Mouse (Mus musculus) MEL (cell line): ENCODE data around the gene Slc25a5. TPM values are rescaled to one million over a fixed set of nuclear protein-coding genes. Genes with fewer than 3 reads are reported as not detected.
"Not testable (repeated sequence)": the region's sequence is repeated elsewhere in the genome, so short reads cannot be mapped to it uniquely, and the experiment has no call there.

ENCODE experiments used
- DNase-seq: peaks from one replicate; pipeline ENCODE4 v3.0.0; 2011; ENCODE audit warnings: low read depth, low spot score
- H3K27ac ChIP-seq: 2 replicates; pipeline ENCODE4 v1.5.1; 2012; ENCODE audit warnings: low read depth, mild to moderate bottlenecking, control low read depth, low read length, moderate library complexity; ENCODE audit not compliant: control insufficient read depth
- H3K27me3 ChIP-seq, 2 experiments: fragments of 150-350 bp in 1 of 2; sonication (generic) in 1 of 2; 2 replicates each; pipeline ENCODE4 v1.6.1; 2012; ENCODE audit warnings: low read length in 2 of 2, mild to moderate bottlenecking in 2 of 2, improper control_type of control experiment in 1 of 2, moderate library complexity in 1 of 2; ENCODE audit not compliant: insufficient read depth in 2 of 2, control insufficient read depth in 1 of 2
- H3K36me3 ChIP-seq, 2 experiments: 2 replicates each; pipeline ENCODE4 v1.6.1; 2012 to 2014; ENCODE audit warnings: low read length in 2 of 2, improper control_type of control experiment in 1 of 2, inconsistent platforms in 1 of 2, mild to moderate bottlenecking in 1 of 2; ENCODE audit not compliant: insufficient read depth in 2 of 2, control insufficient read depth in 1 of 2
- H3K4me1 ChIP-seq, 2 experiments: fragments of 150-350 bp in 1 of 2; sonication (generic) in 1 of 2; 2 replicates each; pipeline ENCODE4 v1.6.1; 2012; ENCODE audit warnings: low read length in 2 of 2, improper control_type of control experiment in 1 of 2, mild to moderate bottlenecking in 1 of 2; ENCODE audit not compliant: insufficient read depth in 2 of 2, control insufficient read depth in 1 of 2
- H3K4me3 ChIP-seq, 2 experiments: fragments of 150-350 bp in 1 of 2; sonication (generic) in 1 of 2; 2 replicates each; pipeline ENCODE4 v1.5.1; 2012; ENCODE audit warnings: low read depth in 2 of 2, low read length in 2 of 2, mild to moderate bottlenecking in 2 of 2, moderate library complexity in 2 of 2, control low read depth in 1 of 2, improper control_type of control experiment in 1 of 2; ENCODE audit not compliant: control insufficient read depth in 1 of 2, insufficient read depth in 1 of 2
- H3K79me2 ChIP-seq: 2 replicates; pipeline ENCODE4 v1.6.1; 2012; ENCODE audit warnings: mild to moderate bottlenecking, low read length, moderate library complexity; ENCODE audit not compliant: control insufficient read depth, poor library complexity, insufficient read depth
- H3K9ac ChIP-seq: 2 replicates; pipeline ENCODE4 v1.6.1; 2012; ENCODE audit warnings: low read depth, mild to moderate bottlenecking, control low read depth, low read length, moderate library complexity; ENCODE audit not compliant: control insufficient read depth, poor library complexity, severe bottlenecking
- H3K9me3 ChIP-seq: fragments of 150-350 bp; sonication (generic); replicated peaks from 2 replicates; pipeline ENCODE4 v1.6.1; 2012; ENCODE audit warnings: mild to moderate bottlenecking, low read length, improper control_type of control experiment, moderate library complexity; ENCODE audit not compliant: insufficient read depth
- BHLHE40 ChIP-seq: IDR thresholded peaks from 2 replicates; pipeline ENCODE4 v1.6.1; 2012; ENCODE audit warnings: low read depth, mild to moderate bottlenecking, inconsistent platforms, low read length, improper control_type of control experiment, borderline replicate concordance
- CTCF ChIP-seq, 3 experiments: IDR thresholded peaks in 2 of 3; conservative IDR thresholded peaks in 1 of 3; 2 replicates each; pipeline ENCODE4 v1.5.1; 2011 to 2012; ENCODE audit warnings: low read length in 3 of 3, low read depth in 2 of 3, mild to moderate bottlenecking in 2 of 3, improper control_type of control experiment in 1 of 3, inconsistent platforms in 1 of 3, mixed read lengths in 1 of 3, moderate library complexity in 1 of 3; ENCODE audit not compliant: control insufficient read depth in 1 of 3, insufficient read depth in 1 of 3, poor library complexity in 1 of 3, severe bottlenecking in 1 of 3
- EP300 ChIP-seq, 2 experiments: IDR thresholded peaks; 2 replicates each; pipeline ENCODE4 v1.6.1; 2011; ENCODE audit warnings: improper control_type of control experiment in 2 of 2, low read length in 2 of 2, low read depth in 1 of 2, mild to moderate bottlenecking in 1 of 2
- GABPA ChIP-seq: IDR thresholded peaks from 2 replicates; pipeline ENCODE4 v1.6.1; 2012; ENCODE audit warnings: low read depth, mild to moderate bottlenecking, inconsistent platforms, low read length, improper control_type of control experiment, moderate library complexity
- GATA1 ChIP-seq: IDR thresholded peaks from 2 replicates; pipeline ENCODE4 v1.6.1; 2011; ENCODE audit warnings: low read depth, low read length, improper control_type of control experiment
- JUND ChIP-seq: IDR thresholded peaks from 2 replicates; pipeline ENCODE4 v1.6.1; 2011; ENCODE audit warnings: low read depth, mild to moderate bottlenecking, improper control_type of control experiment, low read length
- KAT2A ChIP-seq: conservative IDR thresholded peaks from 2 replicates; pipeline ENCODE4 v1.6.1; 2012; ENCODE audit warnings: low read depth, low read length, improper control_type of control experiment, inconsistent platforms
- MAFK ChIP-seq: IDR thresholded peaks from 2 replicates; pipeline ENCODE4 v1.6.1; 2011; ENCODE audit warnings: low read depth, mild to moderate bottlenecking, low read length, improper control_type of control experiment, borderline replicate concordance
- MEF2A ChIP-seq: IDR thresholded peaks from 2 replicates; pipeline ENCODE4 v1.6.1; 2014; ENCODE audit warnings: low read depth, mild to moderate bottlenecking, inconsistent platforms, low read length, improper control_type of control experiment; ENCODE audit not compliant: poor library complexity, insufficient replicate concordance, severe bottlenecking; ENCODE audit errors: extremely low read depth
- MXI1 ChIP-seq: IDR thresholded peaks from 2 replicates; pipeline ENCODE4 v1.6.1; 2011; ENCODE audit warnings: mild to moderate bottlenecking, low read depth, low read length, improper control_type of control experiment
- MYB ChIP-seq: IDR thresholded peaks from 2 replicates; pipeline ENCODE4 v1.6.1; 2011; ENCODE audit warnings: mild to moderate bottlenecking, low read depth, low read length, improper control_type of control experiment
- NRF1 ChIP-seq: IDR thresholded peaks from 2 replicates; pipeline ENCODE4 v1.6.1; 2014; ENCODE audit warnings: low read depth, mild to moderate bottlenecking, inconsistent platforms, low read length, improper control_type of control experiment, moderate library complexity; ENCODE audit not compliant: poor library complexity, insufficient read depth, severe bottlenecking
- POLR2A ChIP-seq, 2 experiments: IDR thresholded peaks; 2 replicates each; pipeline ENCODE4 v1.6.1; 2011 to 2012; ENCODE audit warnings: low read length in 2 of 2, mild to moderate bottlenecking in 2 of 2, control low read depth in 1 of 2, improper control_type of control experiment in 1 of 2, low read depth in 1 of 2, moderate library complexity in 1 of 2; ENCODE audit not compliant: control insufficient read depth in 1 of 2, insufficient read depth in 1 of 2, poor library complexity in 1 of 2
- POLR2AphosphoS2 ChIP-seq: IDR thresholded peaks from 2 replicates; pipeline ENCODE4 v1.6.1; 2011; ENCODE audit warnings: low read length, improper control_type of control experiment
- RAD21 ChIP-seq: IDR thresholded peaks from 2 replicates; pipeline ENCODE4 v1.6.1; 2011; ENCODE audit warnings: mild to moderate bottlenecking, low read depth, low read length, improper control_type of control experiment
- SMC3 ChIP-seq: IDR thresholded peaks from 2 replicates; pipeline ENCODE4 v1.6.1; 2011; ENCODE audit warnings: low read depth, low read length, improper control_type of control experiment
- TAL1 ChIP-seq: IDR thresholded peaks from 2 replicates; pipeline ENCODE4 v1.6.1; 2012; ENCODE audit warnings: mild to moderate bottlenecking, inconsistent platforms, low read length, moderate library complexity, mixed read lengths
- TCF12 ChIP-seq: IDR thresholded peaks from 2 replicates; pipeline ENCODE4 v1.6.1; 2014; ENCODE audit warnings: low read depth, mild to moderate bottlenecking, inconsistent platforms, low read length, improper control_type of control experiment, moderate library complexity
- UBTF ChIP-seq: IDR thresholded peaks from 2 replicates; pipeline ENCODE4 v1.6.1; 2012; ENCODE audit warnings: low read depth, mild to moderate bottlenecking, inconsistent platforms, low read length, improper control_type of control experiment, moderate library complexity, borderline replicate concordance; ENCODE audit not compliant: insufficient read depth
- USF1 ChIP-seq: IDR thresholded peaks from 2 replicates; pipeline ENCODE4 v1.6.1; 2014; ENCODE audit warnings: low read depth, mild to moderate bottlenecking, inconsistent platforms, low read length, improper control_type of control experiment, moderate library complexity
- ZC3H11A ChIP-seq: IDR thresholded peaks from 2 replicates; pipeline ENCODE4 v1.6.1; 2012; ENCODE audit warnings: low read depth, mild to moderate bottlenecking, inconsistent platforms, low read length, improper control_type of control experiment
- ZKSCAN1 ChIP-seq: IDR thresholded peaks from 2 replicates; pipeline ENCODE4 v1.6.1; 2012; ENCODE audit warnings: low read depth, mild to moderate bottlenecking, inconsistent platforms, low read length, improper control_type of control experiment, moderate library complexity
- ZMIZ1 ChIP-seq: IDR thresholded peaks from 2 replicates; pipeline ENCODE4 v1.6.1; 2012; ENCODE audit warnings: low read depth, mild to moderate bottlenecking, inconsistent platforms, low read length, improper control_type of control experiment, moderate library complexity
- ZNF384 ChIP-seq: IDR thresholded peaks from 2 replicates; pipeline ENCODE4 v1.6.1; 2012; ENCODE audit warnings: low read depth, mild to moderate bottlenecking, inconsistent platforms, low read length, improper control_type of control experiment
- polyA plus RNA-seq, 2 experiments: library from polyadenylated mRNA; stranded (reverse) in 1 of 2; unstranded in 1 of 2; fragments of >175 nt in 1 of 2; fragments of >200 nt in 1 of 2; gene quantifications; 2 replicates each; pipeline versions ENCODE4 v1.2.1 to v1.2.4; 2012; ENCODE audit warnings: low replicate concordance in 2 of 2, low read depth in 1 of 2; ENCODE audit not compliant: insufficient read length in 2 of 2, insufficient read depth in 1 of 2, missing spikeins in 1 of 2
- total RNA-seq: library from RNA; depleted of rRNA; stranded (reverse); fragments of 300-350 nt; gene quantifications from 2 replicates; pipeline ENCODE4 v1.2.3, GENCODE M21; 2012

Slc25a5 gene
- total and polyA plus RNA-seq, 3 experiments: 263 to 1,006 (median 704) TPM

DNA sequence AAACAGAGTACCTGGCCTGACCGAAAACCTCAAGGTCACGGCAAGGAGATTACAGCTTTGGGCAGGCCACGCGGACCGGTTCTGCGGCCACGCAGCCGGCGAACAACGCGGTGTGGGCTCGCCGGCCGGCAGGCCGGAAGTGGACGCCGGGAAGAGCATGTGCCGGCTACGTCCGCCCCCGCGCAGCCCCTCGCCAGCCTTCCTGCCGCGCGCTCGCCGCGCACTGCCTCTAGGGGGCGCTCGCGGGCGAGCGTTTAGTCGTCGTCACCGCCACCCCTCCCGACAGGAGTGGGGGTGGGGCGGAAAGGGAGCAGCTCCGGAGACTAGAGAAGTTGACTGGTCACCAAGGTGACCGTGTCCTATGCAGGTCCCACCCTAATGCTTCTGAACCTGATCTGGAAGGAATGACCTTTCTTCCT, 721 bp downstream of the Slc25a5 start (continued):
- TF ChIP-seq MEF2A: no peak
- no peak for TF ChIP-seq KAT2A
- TF ChIP-seq MXI1: peak; percentile 75
- no peak for TF ChIP-seq GATA1
- no peak for TF ChIP-seq GABPA
- TF ChIP-seq NRF1: 0 out of 2 replicates have a peak, but pooled peaks have one; percentile 17
- TF ChIP-seq MAFK: no peak
- no peak for TF ChIP-seq TAL1
- TF ChIP-seq UBTF: no peak
- TF ChIP-seq ZNF384: no peak
- no peak for TF ChIP-seq JUND
- TF ChIP-seq TCF12: no peak
- no peak for TF ChIP-seq MYB
- no peak for TF ChIP-seq ZC3H11A
- TF ChIP-seq USF1: peak; percentile 30; the same call in 1 of the 2 replicates
- no peak for TF ChIP-seq EP300 (IDR thresholded peaks at IDR 0.05; ENCODE audit: low read depth in 1 of 2, low read length in 2 of 2)

DNA sequence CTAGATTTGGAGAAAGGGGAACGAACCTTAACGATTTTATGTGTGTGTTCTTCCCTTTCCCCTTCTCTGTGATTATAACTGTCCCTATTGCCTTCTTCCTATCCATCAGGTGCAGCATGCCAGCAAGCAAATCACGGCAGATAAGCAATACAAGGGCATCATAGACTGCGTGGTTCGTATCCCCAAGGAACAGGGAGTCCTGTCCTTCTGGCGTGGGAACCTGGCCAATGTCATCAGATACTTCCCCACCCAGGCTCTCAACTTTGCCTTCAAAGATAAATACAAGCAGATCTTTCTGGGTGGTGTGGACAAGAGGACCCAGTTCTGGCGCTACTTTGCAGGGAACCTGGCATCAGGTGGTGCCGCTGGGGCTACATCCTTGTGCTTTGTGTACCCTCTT, 1.3 kb downstream of the Slc25a5 start:
- Histone ChIP-seq H3K4me3 (peak overlapping the region; percentile 49 to 84), H3K27ac (peak overlapping the region; percentile 13), H3K9ac (peak overlapping the region; percentile 99), H3K79me2 (peaks cover 15% of the 10 kb centered on the region)
- not testable (repeated sequence) for H3K4me1 ChIP-seq, H3K9me3 ChIP-seq, H3K36me3 ChIP-seq, H3K27me3 ChIP-seq, DNase-seq

- Histone ChIP-seq H3K79me2 (peaks cover 15% of the 10 kb centered on the region), H3K36me3 (peaks cover 1 to 16% of the 10 kb centered on the region in 2 experiments; a peak in 3 of 4 replicates), H3K9me3 (no peaks in the 10 kb centered on the region), H3K4me1 (peaks cover 3 to 9% of the 10 kb centered on the region in 2 experiments; a peak in 3 of 4 replicates), H3K27me3 (no peaks in the 10 kb centered on the region), H3K4me3 (no peak overlapping the region), H3K9ac (no peak overlapping the region), H3K27ac (no peak overlapping the region)
- peak; percentile 31 for DNase-seq
- TF ChIP-seq POLR2AphosphoS2 (peak; percentile 97), ZKSCAN1 (no peak), UBTF (no peak), SMC3 (peak; percentile 15; the same call in 1 of the 2 replicates), ZC3H11A (no peak), CTCF (IDR thresholded peaks at IDR 0.05 in 2 of 3, conservative IDR thresholded peaks at IDR 0.05 in 1 of 3; ENCODE audit: control insufficient read depth in 1 of 3, insufficient read depth in 1 of 3, low read depth in 2 of 3, low read length in 3 of 3, poor library complexity in 1 of 3, severe bottlenecking in 1 of 3) (no peak), BHLHE40 (no peak), GABPA (no peak), ZMIZ1 (peak; percentile 25; the same call in 1 of the 2 replicates), POLR2A (IDR thresholded peaks at IDR 0.05; ENCODE audit: control insufficient read depth in 1 of 2, insufficient read depth in 1 of 2, low read depth in 1 of 2, low read length in 2 of 2, poor library complexity in 1 of 2) (peak in 1 of 2 experiments; percentile 55; a peak in 2 of 4 replicates), RAD21 (no peak)
These were observed 3.9 kb downstream of the Slc25a5 start for GRCm38 (mm10) chrX:36799131-36799879.
